29 mouse cellular contexts compared by ENCODE assay signal in the genomic region with DNA sequence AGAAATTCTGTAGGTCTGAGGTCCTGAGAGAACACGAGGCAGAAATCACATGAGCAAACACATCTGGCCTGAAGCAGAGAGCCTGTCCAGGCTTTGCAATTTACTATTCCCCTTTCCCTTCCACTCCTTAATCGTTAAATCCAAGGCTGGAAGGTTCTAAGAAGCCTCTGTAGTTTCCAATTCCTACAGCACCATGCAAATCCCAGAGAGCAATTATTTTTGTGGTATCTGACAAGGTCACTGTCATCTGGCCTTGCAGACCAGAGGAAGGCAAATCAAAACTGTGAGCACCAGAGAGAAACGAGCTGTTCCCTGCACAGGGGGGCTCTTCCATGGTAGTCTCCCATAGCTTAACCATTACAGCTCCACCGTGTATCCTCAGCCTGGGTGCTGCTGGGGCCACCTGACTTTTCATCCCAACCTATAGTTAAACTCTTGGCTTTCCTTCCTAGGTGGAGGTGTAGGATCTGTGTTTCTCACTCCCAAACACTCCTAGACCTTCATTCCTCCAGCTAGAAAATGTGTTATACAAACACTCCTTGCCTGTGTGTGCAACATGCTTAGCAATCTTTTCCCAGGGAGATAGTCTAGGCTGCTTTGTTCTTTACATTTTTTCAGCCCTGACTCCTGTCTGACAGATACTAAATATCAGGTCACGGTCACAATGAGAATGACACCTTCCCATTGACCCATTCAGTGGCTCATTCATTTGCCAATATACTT.
DNase-seq lines count a peak whose midpoint lies in the region; ATAC-seq and TF ChIP-seq lines count a peak whose summit lies in the region.
"Had no signal": no experiment of that assay in that cellular context is flagged by ENCODE, and none has a peak within 500 bp of the region (broad histone marks: within the 10 kb centered on the region; RNA-seq: fewer than 3 reads in every experiment).

No protein-coding gene starts in this region.

- no peak for TF ChIP-seq CTCF in liver, postnatal 0 days (IDR thresholded peaks at IDR 0.05; ENCODE audit: low read depth)

- no peak for TF ChIP-seq EP300 in liver, postnatal 0 days (IDR thresholded peaks at IDR 0.05; ENCODE audit: low read depth)

- ATAC-seq in hindbrain, embryonic 13.5 days (ENCODE audit: low FRiP score): no peak
- ATAC-seq in liver, postnatal 0 days: no peak
- ATAC-seq: forebrain, embryonic 13.5 days; intestine, embryonic 16.5 days; Patski had no signal

- peak overlapping the region; percentile 23; the same call in 1 of the 2 replicates for H3K27ac ChIP-seq in hindbrain, embryonic 13.5 days
- no peak overlapping the region for H3K27ac ChIP-seq in hindbrain, embryonic 10.5 days
- H3K27ac ChIP-seq in liver, postnatal 0 days (ENCODE audit: low read depth): no peak overlapping the region
- H3K27ac ChIP-seq: forebrain, embryonic 13.5 days; heart, embryonic 10.5 days; heart, embryonic 15.5 days; hindbrain, embryonic 12.5 days; liver, embryonic 14.5 days; midbrain, embryonic 12.5 days; neural tube, embryonic 13.5 days had no signal

- H3K27me3 ChIP-seq in hindbrain, embryonic 13.5 days: no peaks in the 10 kb centered on the region
- H3K27me3 ChIP-seq in hindbrain, embryonic 10.5 days (ENCODE audit: insufficient read depth, poor library complexity, severe bottlenecking): no peaks in the 10 kb centered on the region
- no peaks in the 10 kb centered on the region for H3K27me3 ChIP-seq in liver, postnatal 0 days (ENCODE audit: insufficient read depth, low read length)
- H3K27me3 ChIP-seq: CH12.LX; forebrain, embryonic 13.5 days; heart, embryonic 15.5 days; hindbrain, embryonic 12.5 days; midbrain, embryonic 12.5 days; neural tube, embryonic 13.5 days had no signal

- H3K4me1 ChIP-seq in hindbrain, embryonic 13.5 days (replicated peaks): 0 out of 2 replicates have a peak, but pooled peaks cover 4% of the 10 kb centered on the region
- no peaks in the 10 kb centered on the region for H3K4me1 ChIP-seq in hindbrain, embryonic 10.5 days (replicated peaks)
- no peaks in the 10 kb centered on the region for H3K4me1 ChIP-seq in liver, postnatal 0 days (ENCODE audit: insufficient read depth)
- H3K4me1 ChIP-seq: heart, embryonic 10.5 days; heart, embryonic 15.5 days; hindbrain, embryonic 12.5 days; midbrain, embryonic 12.5 days had no signal

- no peaks in the 10 kb centered on the region for H3K9me3 ChIP-seq in hindbrain, embryonic 13.5 days
- H3K9me3 ChIP-seq in hindbrain, embryonic 10.5 days: no peaks in the 10 kb centered on the region
- no peaks in the 10 kb centered on the region for H3K9me3 ChIP-seq in liver, postnatal 0 days (ENCODE audit: low read length)
- H3K9me3 ChIP-seq: forebrain, embryonic 13.5 days; heart, embryonic 10.5 days; heart, embryonic 15.5 days; hindbrain, embryonic 12.5 days; midbrain, embryonic 12.5 days; neural tube, embryonic 13.5 days had no signal

- 61% methylated on average over 5 of the region's 5 CpGs for WGBS in hindbrain, embryonic 13.5 days
- WGBS in hindbrain, embryonic 10.5 days: 65% methylated on average over 5 of the region's 5 CpGs
- WGBS in liver, postnatal 0 days (ENCODE audit: insufficient replicate concordance): 44% methylated on average over 5 of the region's 5 CpGs

- H3K9ac ChIP-seq in hindbrain, embryonic 13.5 days: no peak overlapping the region
- H3K9ac ChIP-seq in liver, postnatal 0 days (replicated peaks): no peak overlapping the region
- H3K9ac ChIP-seq: forebrain, embryonic 13.5 days; heart, embryonic 15.5 days; hindbrain, embryonic 12.5 days; liver, embryonic 14.5 days; lung, embryonic 14.5 days; midbrain, embryonic 12.5 days; neural tube, embryonic 13.5 days had no signal

- H3K4me2 ChIP-seq in hindbrain, embryonic 13.5 days: no peak overlapping the region
- no peak overlapping the region for H3K4me2 ChIP-seq in liver, postnatal 0 days (ENCODE audit: low read depth, low read length)
- H3K4me2 ChIP-seq: forebrain, embryonic 13.5 days; heart, embryonic 15.5 days; hindbrain, embryonic 12.5 days; lung, embryonic 14.5 days; midbrain, embryonic 12.5 days; neural tube, embryonic 13.5 days had no signal

- no peaks in the 10 kb centered on the region for H3K36me3 ChIP-seq in hindbrain, embryonic 13.5 days
- no peaks in the 10 kb centered on the region for H3K36me3 ChIP-seq in hindbrain, embryonic 10.5 days
- no peaks in the 10 kb centered on the region for H3K36me3 ChIP-seq in liver, postnatal 0 days (replicated peaks; ENCODE audit: insufficient read depth, low read length)
- H3K36me3 ChIP-seq: heart, embryonic 10.5 days; heart, embryonic 15.5 days; hindbrain, embryonic 12.5 days; midbrain, embryonic 12.5 days; neural tube, embryonic 13.5 days had no signal

- H3K4me3 ChIP-seq in hindbrain, embryonic 13.5 days: no peak overlapping the region
- no peak overlapping the region for H3K4me3 ChIP-seq in hindbrain, embryonic 10.5 days
- no peak overlapping the region for H3K4me3 ChIP-seq in liver, postnatal 0 days (ENCODE audit: low read depth, low read length)
- H3K4me3 ChIP-seq: forebrain, embryonic 13.5 days; heart, embryonic 10.5 days; heart, embryonic 15.5 days; hindbrain, embryonic 12.5 days; midbrain, embryonic 12.5 days; neural tube, embryonic 13.5 days had no signal

- DNase-seq in adrenal gland, adult (ENCODE audit: inconsistent age in 2 of 2, low spot score in 1 of 2): peak; percentile 72 to 91
- DNase-seq in adrenal gland, adult 18-20 months (ENCODE audit: low spot score in 2 of 2): no peak
- no peak for DNase-seq in hindbrain, embryonic 10.5 days (ENCODE audit: low spot score)
- peak; percentile 8 for DNase-seq in kidney, postnatal 14 days
- DNase-seq in kidney, adult 18-20 months: no peak
- DNase-seq in MN1 (ENCODE audit: low spot score): peak; percentile 21
- no peak for DNase-seq in liver, postnatal 0 days
- DNase-seq: cerebellum, adult 18-20 months; cerebellum, postnatal 14 days; gastrocnemius, postnatal 25 days; heart, adult 11 months; layer of hippocampus, adult 9-11 months; liver; lung, embryonic 14.5 days; lung, postnatal 14 days; right cerebral cortex, adult 18-20 months; spleen, adult 18-20 months; thymus, postnatal 14 days had no signal

Comparison
In these comparisons a context has a peak if more than half of its experiments do, and no peak if none do; other contexts are left out.
1. DNase-seq: peak in adrenal gland, adult (2 of 2), kidney, postnatal 14 days (single experiment) and MN1 (single experiment); none in adrenal gland, adult 18-20 months (0 of 2), hindbrain, embryonic 10.5 days (single experiment), kidney, adult 18-20 months (single experiment) and liver, postnatal 0 days (single experiment).